Mouse (Mus musculus) MEL-GATA-1-ER (cell line): ENCODE measurements at regions not wholly inside any gene's neighbourhood (a gene's known extent, or its start where the extent isn't known, plus 50 kb on each side); places are given as distances from the start of the nearest gene placed in this dataset.
A peak's percentile ranks its signal among the peaks of the same experiment; 100 is the strongest.

Experiments used
- DNase-seq: peaks from one replicate; pipeline ENCODE4 v3.0.0-alpha.2; 2012; ENCODE audit warnings: low read depth; ENCODE audit errors: extremely low read depth

- no peak for DNase-seq
These were observed 238.3 kb downstream of the H2al1j start for GRCm38 (mm10) chrX:11565888-11566287.

DNA sequence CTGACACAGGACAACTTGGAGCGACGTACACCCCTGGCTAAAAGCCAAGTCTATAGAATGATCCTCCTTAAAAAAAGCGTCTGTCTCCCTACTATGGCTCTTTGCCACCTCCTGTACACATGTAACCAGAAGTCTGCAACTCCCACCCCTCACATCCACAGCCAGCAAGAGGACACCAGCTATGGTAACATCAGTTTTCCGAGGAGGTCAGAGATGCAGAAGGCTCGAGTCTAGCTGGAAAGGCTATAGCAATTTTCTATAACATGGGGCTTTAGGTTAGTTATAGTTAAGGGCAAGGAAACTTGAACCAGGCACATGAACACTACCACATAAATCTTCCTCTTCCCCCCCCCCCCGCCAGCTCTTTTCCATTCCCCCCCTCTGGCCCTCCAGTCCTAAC, 240.2 kb downstream of the H2al1j start:
- no peak for DNase-seq

DNA sequence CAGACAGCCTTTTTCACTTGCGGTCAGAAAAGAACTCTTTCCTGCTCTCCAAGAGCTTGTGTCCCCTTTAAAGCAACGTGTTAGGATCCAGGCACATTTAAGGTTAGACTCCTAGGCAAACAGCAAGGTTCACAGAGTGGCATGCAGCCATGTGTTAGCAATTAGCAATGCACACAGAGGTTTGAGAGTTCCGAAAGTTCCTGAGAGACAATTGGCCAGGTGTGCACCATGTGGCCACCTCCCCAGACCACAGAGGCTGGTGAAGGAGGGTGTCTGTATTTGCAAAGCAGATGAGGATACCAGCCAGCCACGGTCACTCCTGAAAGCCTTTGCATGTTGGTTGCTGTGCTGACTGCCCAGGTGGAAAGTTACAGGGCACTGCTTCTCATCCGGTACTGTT, 240.6 kb downstream of the H2al1j start:
- DNase-seq = no peak

GRCm38 (mm10) chrX:11574354-11574753, 246.7 kb downstream of the H2al1j start:
- DNase-seq = no peak

- DNase-seq = no peak
These were observed 247.9 kb downstream of the H2al1j start for GRCm38 (mm10) chrX:11575571-11575970.

DNA sequence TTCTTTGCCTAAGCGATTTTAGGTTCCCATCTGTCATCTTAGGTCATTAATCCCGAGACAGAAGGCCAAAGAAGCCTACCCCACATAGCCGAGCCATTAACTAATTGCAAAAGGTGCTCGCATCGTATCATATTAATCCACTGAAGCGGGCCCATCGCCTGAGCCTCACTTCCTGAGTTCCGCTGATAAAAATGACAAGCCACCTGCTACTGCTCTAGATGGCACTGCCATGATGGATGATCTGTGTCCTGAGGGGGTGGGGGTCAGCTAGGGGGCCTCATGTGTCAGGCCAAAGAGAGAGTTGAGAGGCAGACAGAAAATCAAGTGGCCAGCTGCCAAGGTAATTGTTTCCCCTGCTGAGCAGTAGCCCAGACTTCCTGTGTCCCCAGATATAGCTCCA, 248.7 kb downstream of the H2al1j start:
- no peak for DNase-seq

DNA sequence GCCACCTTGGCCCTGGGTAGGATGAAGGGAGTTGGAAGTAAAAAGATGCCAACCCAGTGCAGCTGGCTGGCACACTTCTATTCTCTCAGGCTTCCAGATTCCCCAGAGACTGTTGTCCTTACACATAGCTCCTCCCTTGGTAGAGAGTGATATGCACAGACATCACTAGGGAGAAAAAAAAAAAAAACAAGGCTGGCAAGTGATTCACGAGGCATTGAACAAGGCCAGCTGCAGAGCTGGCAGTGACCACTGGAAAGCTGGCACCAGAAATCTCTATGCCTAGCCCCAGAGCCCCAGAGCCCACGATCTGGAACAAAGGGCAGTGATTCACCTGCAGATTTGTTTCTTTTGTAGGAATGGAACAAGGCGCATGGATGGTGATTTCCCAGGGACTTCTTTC, 249.7 kb downstream of the H2al1j start:
- no peak for DNase-seq

DNA sequence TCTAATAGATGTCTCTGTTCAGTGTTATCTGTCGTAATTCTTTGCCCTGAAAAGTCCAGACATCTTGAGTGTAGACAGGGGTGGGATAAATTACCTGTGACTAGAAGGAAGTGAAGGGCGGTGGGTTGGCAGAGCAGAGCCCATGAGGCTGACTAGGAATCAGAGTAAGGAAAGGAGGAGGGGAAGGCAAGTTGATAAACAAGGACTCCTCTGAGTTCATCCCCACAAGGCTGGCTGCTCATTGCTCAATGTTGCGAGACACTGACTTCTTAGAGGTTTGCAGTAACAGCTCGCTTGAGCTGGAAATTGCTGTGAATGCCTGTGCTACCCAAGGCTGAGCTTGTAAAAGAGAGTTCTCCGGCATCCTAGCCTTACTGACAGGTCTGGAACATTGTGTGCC, 257.7 kb downstream of the H2al1j start:
- DNase-seq = no peak

DNA sequence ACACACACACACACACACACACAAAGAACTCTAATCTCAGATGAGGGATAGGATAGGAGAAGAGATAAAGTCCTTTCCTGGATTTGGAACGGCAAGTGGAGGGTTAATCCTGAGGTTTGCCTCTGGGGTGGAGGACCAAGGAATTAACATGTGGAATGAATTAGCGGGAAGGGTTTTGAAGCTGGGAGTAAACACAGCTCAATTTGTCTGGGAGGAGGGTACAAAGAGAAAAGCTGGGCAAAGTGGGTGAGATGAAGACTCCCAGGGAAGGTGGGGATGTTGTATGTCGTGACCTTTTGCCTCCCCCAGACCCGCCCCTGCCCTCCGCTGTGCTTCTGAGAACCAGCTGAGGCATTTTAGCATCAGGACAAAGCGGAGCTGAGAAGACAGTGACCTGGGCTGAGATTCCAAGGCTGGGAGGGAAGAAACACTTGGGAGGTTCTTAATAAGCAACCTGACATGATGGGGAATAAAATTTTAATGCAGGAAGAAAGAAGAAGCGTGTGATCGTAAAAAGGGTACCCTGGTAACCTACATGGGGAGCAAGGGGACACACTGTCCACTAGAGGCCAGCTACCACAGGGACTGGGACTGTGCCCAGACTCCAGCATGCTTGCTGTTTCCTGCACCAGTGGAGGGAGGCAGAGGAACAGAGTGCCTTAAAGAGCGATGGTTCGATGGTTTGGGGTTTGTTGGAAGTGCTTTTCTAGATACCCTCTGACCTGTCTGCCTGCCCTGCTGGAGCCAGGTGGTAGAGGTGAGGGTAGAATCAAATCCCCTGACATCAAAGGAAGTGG, 264.0 kb downstream of the H2al1j start:
- DNase-seq = no peak

- no peak for DNase-seq
These were observed 266.9 kb downstream of the H2al1j start for GRCm38 (mm10) chrX:11594542-11594941.

- no peak for DNase-seq
These were observed 269.9 kb downstream of the H2al1j start for GRCm38 (mm10) chrX:11597548-11597947.

DNA sequence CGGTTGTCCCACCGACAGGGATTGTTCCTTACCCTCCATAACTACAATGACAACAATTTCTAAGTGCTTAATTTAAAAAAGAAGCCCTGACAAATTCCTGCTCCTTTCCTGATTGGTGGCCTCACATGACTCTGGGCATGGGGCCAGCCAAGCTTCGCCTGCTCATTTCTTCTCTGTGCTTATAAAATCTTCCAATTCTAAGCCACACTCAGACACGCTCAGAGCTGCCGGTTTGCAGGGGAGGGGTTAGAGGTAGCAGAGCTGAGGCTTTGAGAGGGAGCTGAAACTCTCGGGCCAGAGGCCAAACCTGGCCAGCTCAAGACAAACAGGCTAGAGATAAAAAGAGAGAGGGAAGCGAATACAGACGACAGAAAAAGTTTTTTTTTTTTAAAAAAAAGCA, 286.6 kb downstream of the H2al1j start:
- peak; percentile 2 for DNase-seq

DNA sequence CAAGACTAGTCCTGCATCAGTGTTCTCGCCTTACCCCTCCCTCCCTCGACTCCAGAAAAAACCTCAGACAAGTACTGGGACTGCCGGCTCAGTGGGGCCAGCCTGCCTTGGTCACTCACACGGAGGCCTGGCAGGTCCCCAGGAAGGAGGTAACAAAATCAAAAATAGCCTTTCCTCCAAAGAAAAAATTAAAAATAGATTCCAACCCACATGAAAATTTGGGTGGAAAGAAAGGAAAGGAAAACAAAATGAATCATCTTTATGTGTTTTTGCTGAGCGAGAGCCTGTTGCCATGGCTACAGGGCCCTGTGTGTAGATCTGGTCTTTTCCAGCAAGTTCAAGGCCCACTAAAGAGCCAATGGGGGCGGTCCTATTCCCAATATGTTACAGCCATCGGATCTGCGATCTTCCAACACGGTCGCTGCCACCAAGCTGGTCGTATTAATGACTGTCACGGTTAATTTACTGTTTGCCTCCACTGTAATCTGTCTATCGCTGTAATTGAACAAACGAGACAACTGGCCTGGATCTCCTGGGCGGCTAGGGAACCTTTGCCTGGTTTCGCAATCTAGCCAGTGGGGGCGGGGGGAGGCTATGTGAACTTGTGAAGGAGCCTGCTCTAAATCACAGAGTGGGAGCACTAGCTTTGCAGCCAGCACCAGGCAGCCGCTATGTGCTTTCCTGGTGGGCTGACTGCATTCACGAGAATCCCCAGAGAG, 293.6 kb downstream of the H2al1j start:
- no peak for DNase-seq

GRCm38 (mm10) chrX:11626274-11626878, 298.8 kb downstream of the H2al1j start:
- no peak for DNase-seq

DNA sequence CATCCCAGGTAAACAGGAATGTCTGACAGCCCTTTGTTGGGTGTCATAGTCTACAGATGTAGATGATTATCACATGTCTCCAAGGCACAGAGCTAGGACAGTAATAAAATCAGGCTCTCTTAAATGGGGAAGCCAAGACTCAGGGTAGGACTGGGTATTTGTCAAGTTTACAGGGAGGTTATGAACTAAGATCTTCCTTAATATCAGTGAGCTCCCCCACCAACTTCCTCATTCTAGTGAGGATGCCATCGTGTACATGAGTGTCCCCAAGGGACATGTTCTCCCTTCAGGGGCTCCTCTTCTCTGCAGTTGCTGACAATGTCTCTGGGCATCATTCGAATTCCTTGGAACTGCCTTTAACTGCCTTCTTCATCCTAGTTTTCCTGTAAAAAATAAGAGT, 301.7 kb downstream of the H2al1j start:
- no peak for DNase-seq

GRCm38 (mm10) chrX:11629906-11630305, 302.3 kb downstream of the H2al1j start:
- DNase-seq = no peak

DNA sequence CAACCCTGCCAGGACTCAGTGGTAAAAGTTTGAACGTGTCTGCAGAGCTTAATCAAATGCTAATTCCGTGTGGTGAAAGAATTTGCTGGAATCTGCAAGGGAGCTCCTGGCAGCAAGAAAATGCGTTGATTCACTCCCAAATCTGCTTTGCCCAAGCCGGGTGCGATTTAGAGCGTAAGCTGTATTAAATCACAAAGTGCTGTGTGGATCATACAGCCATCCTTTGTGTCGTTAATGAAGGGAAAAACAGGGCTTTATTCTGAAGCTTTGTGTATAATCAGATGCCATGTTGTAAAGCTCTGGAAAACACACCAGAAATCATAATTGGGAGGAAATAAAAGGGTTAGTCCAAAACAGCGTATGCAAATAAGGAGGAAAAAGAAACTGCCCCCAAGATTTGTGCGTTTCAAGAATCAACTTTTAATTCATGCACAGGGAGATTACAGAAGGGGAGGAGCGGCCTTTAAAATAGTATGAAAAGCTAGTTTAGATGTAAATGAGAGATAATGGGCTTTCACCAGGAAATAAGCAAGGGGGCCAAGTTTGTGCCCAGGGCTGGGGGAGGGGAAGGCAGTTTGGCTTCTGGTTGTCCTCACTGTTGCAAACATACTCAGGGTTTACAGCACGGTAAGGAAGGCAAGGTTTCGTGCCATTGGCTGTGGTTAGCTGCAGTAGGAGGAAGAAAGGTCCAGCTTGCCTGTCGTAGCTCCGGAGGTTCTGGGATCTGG, 303.7 kb downstream of the H2al1j start:
- DNase-seq = no peak

- no peak for DNase-seq
These were observed 304.4 kb downstream of the H2al1j start for GRCm38 (mm10) chrX:11632011-11632410.

DNA sequence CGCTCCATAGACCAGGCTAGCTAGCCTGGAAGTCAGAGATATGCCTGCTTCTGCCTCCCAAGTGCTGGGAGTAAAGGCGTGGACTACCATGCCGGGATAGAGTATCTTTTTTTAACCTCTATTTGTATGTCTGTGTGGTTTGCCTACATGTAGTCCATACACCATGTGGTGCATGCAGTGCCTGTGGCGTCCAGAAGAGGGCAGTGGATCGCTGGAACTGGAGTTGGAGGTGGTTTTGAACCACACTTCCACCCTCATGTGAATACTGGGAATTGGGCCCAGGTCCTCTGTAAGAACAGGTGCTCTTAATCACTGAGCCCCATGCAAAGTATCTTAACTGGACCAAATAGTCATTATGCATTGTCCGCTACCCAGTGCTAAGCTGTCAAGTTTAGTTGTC, 306.2 kb downstream of the H2al1j start:
- DNase-seq = no peak

- no peak for DNase-seq
These were observed 316.9 kb downstream of the H2al1j start for GRCm38 (mm10) chrX:11644484-11644883.

DNA sequence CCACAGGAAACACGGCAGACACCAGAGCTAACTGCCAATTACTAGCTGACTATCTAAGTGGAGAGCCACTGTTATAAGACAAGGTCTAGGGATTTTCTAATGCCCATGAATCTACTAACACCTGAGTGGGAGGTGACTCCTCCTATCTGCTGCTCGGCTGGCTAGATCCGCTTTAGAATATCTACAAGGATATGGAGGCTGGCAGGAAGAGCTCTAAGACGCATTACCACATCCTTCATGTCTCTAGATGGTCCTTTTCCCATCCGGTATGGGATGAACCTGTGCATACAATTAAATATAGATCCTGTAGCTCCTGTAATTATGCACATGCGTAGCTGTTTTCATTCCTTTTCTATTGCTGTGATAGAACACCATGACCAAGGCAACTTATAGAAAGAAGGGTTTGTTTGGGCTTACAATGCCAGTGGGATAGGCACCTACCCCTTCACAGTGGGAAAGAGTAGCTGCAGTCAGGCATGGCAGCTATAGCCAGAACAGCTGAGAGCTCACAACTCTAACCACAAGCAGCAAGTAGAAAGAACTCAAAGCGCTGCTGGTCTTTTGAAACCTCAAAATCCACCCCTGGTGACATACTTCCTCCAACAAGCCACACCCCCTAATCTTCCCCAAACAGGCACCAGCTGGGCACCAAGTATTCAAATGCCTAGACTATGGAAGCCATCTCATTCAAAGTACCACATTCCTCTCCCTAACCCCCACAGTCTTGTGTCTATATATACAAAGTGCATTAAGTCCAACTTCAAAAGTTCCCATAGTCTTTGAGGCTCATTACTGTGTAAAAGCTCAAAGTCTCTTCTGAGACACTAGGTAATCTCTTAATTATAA, 319.3 kb downstream of the H2al1j start:
- no peak for DNase-seq
